Comparison of ENCODE assay signal across 8 mouse cellular contexts in genomic region chr3:94811628-94812027, GRCm38 (mm10). TPM values are rescaled to one million over a fixed set of nuclear protein-coding genes. Genes with fewer than 3 reads are reported as not detected.
DNase-seq lines count a peak whose midpoint lies in the region; ATAC-seq and TF ChIP-seq lines count a peak whose summit lies in the region.
"Had no signal": no experiment of that assay in that cellular context is flagged by ENCODE, and none has a peak within 500 bp of the region (broad histone marks: within the 10 kb centered on the region; RNA-seq: fewer than 3 reads in every experiment).

No protein-coding gene starts in this region.

- no peaks in the 10 kb centered on the region for H3K36me3 ChIP-seq in midbrain, postnatal 0 days (ENCODE audit: insufficient read depth, low read length)
- no peaks in the 10 kb centered on the region for H3K36me3 ChIP-seq in midbrain, embryonic 11.5 days (ENCODE audit: control insufficient read depth, insufficient read depth, low read length)
- no peaks in the 10 kb centered on the region for H3K36me3 ChIP-seq in liver, postnatal 0 days (replicated peaks; ENCODE audit: insufficient read depth, low read length)
- H3K36me3 ChIP-seq: neural tube, embryonic 12.5 days had no signal

- H3K4me1 ChIP-seq in midbrain, postnatal 0 days (ENCODE audit: insufficient read depth, low read length): no peaks in the 10 kb centered on the region
- H3K4me1 ChIP-seq in midbrain, embryonic 11.5 days (ENCODE audit: control insufficient read depth, insufficient read depth, low read length): no peaks in the 10 kb centered on the region
- no peaks in the 10 kb centered on the region for H3K4me1 ChIP-seq in liver, postnatal 0 days (ENCODE audit: insufficient read depth)
- H3K4me1 ChIP-seq: neural tube, embryonic 12.5 days had no signal

- peak; percentile 54; the same call in 1 of the 2 replicates for ATAC-seq in midbrain, postnatal 0 days (ENCODE audit: low FRiP score)
- ATAC-seq in midbrain, embryonic 11.5 days (ENCODE audit: low FRiP score): no peak
- peak; percentile 51 for ATAC-seq in liver, postnatal 0 days

- TF ChIP-seq CTCF in midbrain, postnatal 0 days (IDR thresholded peaks at IDR 0.05): peak; percentile 71
- TF ChIP-seq CTCF in liver, postnatal 0 days (IDR thresholded peaks at IDR 0.05; ENCODE audit: low read depth): peak; percentile 61

- H3K27me3 ChIP-seq in midbrain, postnatal 0 days (ENCODE audit: insufficient read depth, low read length): no peaks in the 10 kb centered on the region
- no peaks in the 10 kb centered on the region for H3K27me3 ChIP-seq in midbrain, embryonic 11.5 days (ENCODE audit: control insufficient read depth, insufficient read depth, low read length)
- H3K27me3 ChIP-seq in liver, postnatal 0 days (ENCODE audit: insufficient read depth, low read length): no peaks in the 10 kb centered on the region
- H3K27me3 ChIP-seq: neural tube, embryonic 12.5 days had no signal

- H3K9me3 ChIP-seq in midbrain, postnatal 0 days (ENCODE audit: low read length): no peaks in the 10 kb centered on the region
- H3K9me3 ChIP-seq in midbrain, embryonic 11.5 days (ENCODE audit: control insufficient read depth, low read length): no peaks in the 10 kb centered on the region
- H3K9me3 ChIP-seq in liver, postnatal 0 days (ENCODE audit: low read length): no peaks in the 10 kb centered on the region
- H3K9me3 ChIP-seq: neural tube, embryonic 12.5 days had no signal

- H3K9ac ChIP-seq in midbrain, postnatal 0 days (replicated peaks; ENCODE audit: low read length, poor library complexity, severe bottlenecking): no peak overlapping the region
- H3K9ac ChIP-seq in midbrain, embryonic 11.5 days (ENCODE audit: low read length): no peak overlapping the region
- no peak overlapping the region for H3K9ac ChIP-seq in liver, postnatal 0 days (replicated peaks)
- H3K9ac ChIP-seq: neural tube, embryonic 12.5 days had no signal

- H3K4me2 ChIP-seq in midbrain, postnatal 0 days (ENCODE audit: low read depth, low read length, poor library complexity, severe bottlenecking): no peak overlapping the region
- H3K4me2 ChIP-seq in midbrain, embryonic 11.5 days: no peak overlapping the region
- H3K4me2 ChIP-seq in liver, postnatal 0 days (ENCODE audit: low read depth, low read length): no peak overlapping the region
- H3K4me2 ChIP-seq: neural tube, embryonic 12.5 days had no signal

- H3K4me3 ChIP-seq in midbrain, postnatal 0 days (ENCODE audit: low read depth, low read length): no peak overlapping the region
- no peak overlapping the region for H3K4me3 ChIP-seq in midbrain, embryonic 11.5 days (ENCODE audit: low read depth, low read length)
- no peak overlapping the region for H3K4me3 ChIP-seq in liver, postnatal 0 days (ENCODE audit: low read depth, low read length)
- H3K4me3 ChIP-seq: neural tube, embryonic 12.5 days had no signal

- intact Hi-C loops in heart, postnatal 14 days (cut with DNase I): loop anchor here (2.0 kb wide), 2 partner anchors 37 to 89 kb away; no protein-coding TSS in a partner anchor

- TF ChIP-seq EP300 in liver, postnatal 0 days (IDR thresholded peaks at IDR 0.05; ENCODE audit: low read depth): no peak

- WGBS in midbrain, postnatal 0 days: 22% methylated on average over 4 of the region's 4 CpGs
- 19% methylated on average over 4 of the region's 4 CpGs for WGBS in midbrain, embryonic 11.5 days
- WGBS in liver, postnatal 0 days (ENCODE audit: insufficient replicate concordance): 17% methylated on average over 4 of the region's 4 CpGs

- H3K27ac ChIP-seq in midbrain, postnatal 0 days (ENCODE audit: low read depth, low read length): no peak overlapping the region
- no peak overlapping the region for H3K27ac ChIP-seq in midbrain, embryonic 11.5 days (ENCODE audit: low read depth, low read length)
- H3K27ac ChIP-seq in liver, postnatal 0 days (ENCODE audit: low read depth): no peak overlapping the region
- H3K27ac ChIP-seq: neural tube, embryonic 12.5 days had no signal

- peak; percentile 43 for DNase-seq in midbrain, postnatal 0 days (ENCODE audit: low spot score)
- DNase-seq in midbrain, embryonic 11.5 days (ENCODE audit: low spot score, missing footprints): no peak
- peak; percentile 20 for DNase-seq in c-Kit-positive CD71-negative TER-119-negative erythroid progenitor cells, embryonic 14.5 days (ENCODE audit: low read depth)
- DNase-seq in heart, postnatal 14 days: peak; percentile 9 to 46
- DNase-seq in liver, postnatal 0 days: peak; percentile 34
- peak; percentile 50 for DNase-seq in thymus, postnatal 4 days
- DNase-seq in cerebellum, adult 11-12 months: no peak

RNA-seq across cellular contexts. Expression of gene Cgn, which starts 25.3 kb away (rescaled TPM):
- total RNA-seq in midbrain, postnatal 0 days (2014; rRNA removed): 11.6 and 13.6 TPM in 2 replicates
- 11.4 and 12.4 TPM in 2 replicates for polyA plus RNA-seq in midbrain, postnatal 0 days (2015; fragmentation: Nextera tagmentation; extraction: Ambion mirVana)
- 2.3 and 2.9 TPM in 2 replicates for polyA plus RNA-seq in midbrain, embryonic 11.5 days (2014; fragmentation: Nextera tagmentation; extraction: Ambion mirVana)
- under 1 TPM; 0.63 to 0.86 TPM for total RNA-seq in heart, postnatal 14 days (2021)
- 8.7 and 9.5 TPM in 2 replicates for polyA plus RNA-seq in liver, postnatal 0 days (2015; fragmentation: Nextera tagmentation; extraction: Ambion mirVana)

RNA-seq across cellular contexts. Expression of gene Pogz, which starts 25.7 kb away (rescaled TPM):
- 42.5 and 59.9 TPM in 2 replicates for total RNA-seq in midbrain, postnatal 0 days (2014; rRNA removed)
- 17.2 and 17.5 TPM in 2 replicates for polyA plus RNA-seq in midbrain, postnatal 0 days (2015; fragmentation: Nextera tagmentation; extraction: Ambion mirVana)
- 24.1 and 24.2 TPM in 2 replicates for polyA plus RNA-seq in midbrain, embryonic 11.5 days (2014; fragmentation: Nextera tagmentation; extraction: Ambion mirVana)
- 10 to 100 TPM; 23.9 to 24.0 TPM for total RNA-seq in heart, postnatal 14 days (2021)
- polyA plus RNA-seq in liver, postnatal 0 days (2015; fragmentation: Nextera tagmentation; extraction: Ambion mirVana): 2.9 and 3.3 TPM in 2 replicates

Comparison
In these comparisons a context has a peak if more than half of its experiments do, and no peak if none do; other contexts are left out.
1. DNase-seq: peak in midbrain, postnatal 0 days (single experiment), c-Kit-positive CD71-negative TER-119-negative erythroid progenitor cells, embryonic 14.5 days (single experiment), heart, postnatal 14 days (2 of 2), liver, postnatal 0 days (single experiment) and thymus, postnatal 4 days (single experiment); none in midbrain, embryonic 11.5 days (single experiment) and cerebellum, adult 11-12 months (single experiment).